Mouse (Mus musculus) G1E-ER4 (cell line): ENCODE measurements around the gene Fermt3. TPM values are rescaled to one million over a fixed set of nuclear protein-coding genes. Genes with fewer than 3 reads are reported as not detected.

Source experiments
- GATA1 ChIP-seq: IDR thresholded peaks from one replicate; pipeline ENCODE4 v1.8.0; 2012; ENCODE audit warnings: low read length, inconsistent platforms
- polyA plus RNA-seq: library from polyadenylated mRNA; stranded (reverse); fragments of >175 nt; gene quantifications from 2 replicates; pipeline ENCODE4 v1.2.3, GENCODE M21; 2012

The Fermt3 gene
- polyA plus RNA-seq, 1 experiment = 1,003 TPM

GRCm38 (mm10) chr19:6997721-6998290 is 21.5 kb downstream of the Fermt3 start:
- no peak for TF ChIP-seq GATA1

- TF ChIP-seq GATA1 = no peak
Measured at GRCm38 (mm10) chr19:6996006-6996405, 23.3 kb downstream of the Fermt3 start, which contains the start of the genes Nudt22 and Trpt1. Gene Nudt22 (minus strand): TSS chr19:6996117. Gene Trpt1 (plus strand): TSS chr19:6996131.

GRCm38 (mm10) chr19:6995255-6995991 is 23.8 kb downstream of the Fermt3 start:
- no peak for TF ChIP-seq GATA1

DNA sequence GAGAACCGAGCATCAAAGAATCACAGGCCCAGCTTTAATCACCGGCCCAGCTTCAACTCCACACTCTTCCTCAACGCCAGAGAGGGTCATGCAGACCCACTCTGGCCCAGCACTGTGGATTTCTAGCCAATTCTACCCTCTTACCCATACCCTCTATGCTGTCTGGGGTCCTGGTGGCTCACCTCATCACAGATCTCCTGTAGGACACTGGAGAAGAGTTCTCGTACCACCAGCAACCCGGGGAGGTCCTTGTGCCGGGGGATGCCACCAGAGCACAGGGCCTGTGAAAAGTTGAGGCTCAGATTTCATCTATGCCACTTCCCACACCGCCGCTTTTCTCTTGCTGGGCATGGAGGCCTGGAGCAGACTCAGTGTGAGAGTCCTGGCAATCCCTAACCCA is 24.8 kb downstream of the Fermt3 start:
- TF ChIP-seq GATA1 = no peak

DNA sequence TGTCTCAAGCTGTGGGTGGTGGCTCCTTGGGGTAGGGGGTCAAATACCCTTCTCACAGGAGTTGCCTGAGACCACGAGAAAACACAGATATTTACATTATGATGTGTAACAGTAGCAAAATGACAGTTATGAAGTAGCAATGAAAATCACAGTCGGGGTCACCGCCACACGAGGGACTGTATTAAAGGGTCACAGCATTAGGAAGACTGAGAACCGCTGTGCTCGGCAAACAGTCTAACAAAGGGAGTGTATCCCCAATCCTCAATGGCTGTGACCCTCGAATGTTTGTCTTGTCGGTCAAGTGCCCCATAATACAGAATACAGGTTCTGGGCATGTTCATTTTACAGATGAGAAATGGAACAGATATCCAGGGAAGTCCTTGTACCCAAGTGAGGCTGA is 25.3 kb downstream of the Fermt3 start:
- no peak for TF ChIP-seq GATA1

- TF ChIP-seq GATA1 = no peak
Measured at GRCm38 (mm10) chr19:6993011-6993770, 26.1 kb downstream of the Fermt3 start.

GRCm38 (mm10) chr19:6992011-6992858 is 27.0 kb downstream of the Fermt3 start, which contains the start of gene Dnajc4:
Gene Dnajc4 (minus strand): TSS chr19:6992572.
- TF ChIP-seq GATA1 = no peak

DNA sequence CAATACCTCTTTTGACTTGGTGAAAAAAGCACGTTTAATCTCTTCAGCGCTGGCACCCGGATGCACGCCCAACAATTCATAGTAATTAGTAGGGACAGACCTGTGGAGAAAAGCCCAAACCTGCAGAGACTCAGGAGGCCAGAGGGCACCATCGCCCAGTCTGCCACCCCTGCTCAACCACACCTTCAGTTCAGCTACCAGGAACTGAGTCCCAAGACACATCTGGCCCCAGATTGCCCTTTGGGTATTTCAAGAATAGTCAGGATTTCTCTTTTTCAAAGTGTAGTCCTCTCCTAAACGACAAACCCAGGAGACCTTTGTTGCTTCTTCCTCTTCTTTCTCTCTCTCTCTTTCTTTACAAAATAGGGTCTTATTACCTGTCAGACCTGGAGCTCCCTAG is 28.6 kb downstream of the Fermt3 start:
- TF ChIP-seq GATA1 = no peak

DNA sequence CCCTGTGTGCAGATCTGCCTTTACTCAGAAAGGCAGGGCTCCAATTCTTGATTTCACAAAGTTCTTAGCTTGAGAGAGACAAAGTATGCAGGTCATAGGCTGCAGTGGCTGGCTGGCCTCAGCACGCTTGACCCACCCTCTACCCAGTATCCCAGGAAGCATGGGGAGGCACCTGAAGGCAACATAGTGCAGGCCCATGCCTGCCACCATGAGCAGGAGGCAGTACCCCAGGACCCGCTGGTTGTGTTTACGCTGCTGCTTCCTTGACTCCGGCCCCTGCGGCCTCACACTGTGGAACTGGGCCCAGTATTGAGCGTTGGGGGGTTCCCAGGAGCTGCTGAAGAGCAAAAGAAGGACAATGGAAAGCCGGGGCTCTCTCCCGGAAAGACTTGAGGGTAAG is 30.0 kb downstream of the Fermt3 start:
- no peak for TF ChIP-seq GATA1

- no peak for TF ChIP-seq GATA1
Measured at GRCm38 (mm10) chr19:6987904-6988285, 31.4 kb downstream of the Fermt3 start.

DNA sequence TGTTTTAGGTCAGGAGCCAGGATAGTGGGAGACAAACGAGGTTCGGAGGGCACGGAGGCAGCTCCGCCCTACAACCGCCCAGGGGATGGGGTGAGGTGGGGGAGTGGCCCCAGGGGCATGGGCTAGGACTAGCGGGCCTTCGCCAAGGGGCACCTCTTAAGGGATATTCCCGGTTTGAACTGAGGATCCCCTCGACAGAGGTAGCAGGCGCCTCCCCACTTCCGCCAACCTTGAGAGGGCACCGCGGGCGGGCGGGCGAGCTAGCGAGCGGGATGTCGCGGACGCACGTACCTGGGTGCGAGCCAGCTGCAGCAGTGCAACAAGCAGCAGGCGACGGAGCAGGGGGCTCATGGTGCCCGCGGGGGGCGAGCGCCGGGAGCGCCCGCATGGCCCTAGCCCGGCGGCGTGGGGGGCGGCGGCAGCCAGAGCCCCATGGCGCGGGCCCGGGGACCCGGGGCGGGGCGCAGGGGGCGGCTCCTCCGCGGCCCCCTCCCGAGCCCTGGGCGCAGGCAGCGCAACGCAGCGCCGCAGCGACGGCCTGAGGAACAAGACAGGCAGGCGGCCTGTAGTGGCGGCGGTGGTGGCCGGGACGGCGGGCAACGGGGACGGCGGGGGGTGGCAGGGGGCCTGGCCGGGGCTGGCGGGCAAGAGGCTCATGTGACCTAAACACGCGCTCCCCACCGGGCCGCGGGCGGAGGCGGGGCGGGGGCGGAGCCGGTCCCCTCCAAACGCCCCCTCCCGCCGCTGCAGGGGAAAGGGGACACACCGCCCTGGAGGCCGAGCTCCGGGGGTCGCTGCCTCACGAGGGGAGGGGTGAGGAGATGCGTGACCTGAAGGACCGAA is 32.0 kb downstream of the Fermt3 start, which contains the start of gene Vegfb:
Gene Vegfb (minus strand): TSS at position 591 of the 843 bp plus-strand sequence.
- no peak for TF ChIP-seq GATA1

- no peak for TF ChIP-seq GATA1
Measured at GRCm38 (mm10) chr19:6985951-6986708, 33.1 kb downstream of the Fermt3 start.

GRCm38 (mm10) chr19:6985300-6985699 is 34.0 kb downstream of the Fermt3 start:
- TF ChIP-seq GATA1 = no peak

DNA sequence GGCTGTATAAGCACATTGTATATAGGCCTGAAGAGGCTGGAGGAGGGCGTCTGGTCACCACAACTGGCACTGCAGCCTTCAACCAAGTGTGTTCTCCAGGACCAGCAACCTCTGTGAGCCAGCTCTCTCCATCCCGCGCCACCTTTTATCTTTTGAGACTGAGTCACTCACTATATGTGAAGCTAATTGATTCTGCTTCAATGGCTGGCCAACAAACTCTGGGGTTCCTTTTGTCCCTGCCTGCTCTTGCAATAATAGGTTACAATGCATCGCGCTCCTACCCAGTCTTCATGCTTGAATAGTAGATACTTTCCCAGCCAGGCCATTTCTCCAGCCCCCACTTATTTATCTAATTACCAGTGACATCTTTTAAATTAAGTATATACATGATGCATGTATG is 35.6 kb downstream of the Fermt3 start:
- no peak for TF ChIP-seq GATA1
